Mouse (Mus musculus) testis, adult 2 months (tissue): ENCODE data around the gene Vmn1r43.

Experiments
- CTCF ChIP-seq: fragments of 200-500 bp; IDR thresholded peaks from 2 replicates; pipeline ENCODE4 v1.5.1; 2012; ENCODE audit warnings: low read depth, mild to moderate bottlenecking, inconsistent platforms, low read length, moderate library complexity; ENCODE audit not compliant: control insufficient read depth, insufficient read depth, insufficient replicate concordance
- POLR2A ChIP-seq: fragments of 200-500 bp; IDR thresholded peaks from 2 replicates; pipeline ENCODE4 v1.6.1; 2012; ENCODE audit warnings: low read depth, mild to moderate bottlenecking, inconsistent platforms, low read length, moderate library complexity; ENCODE audit not compliant: control insufficient read depth

- TF ChIP-seq POLR2A = no peak
- no peak for TF ChIP-seq CTCF
These were observed 12.4 kb downstream of the Vmn1r43 start for GRCm38 (mm10) chr6:89863792-89864191.
